Mouse (Mus musculus) spleen, adult 2 months (tissue): Measurements from ENCODE around the gene Cdh4.

Experiments used
- CTCF ChIP-seq: fragments of 200-500 bp; IDR thresholded peaks from 2 replicates; pipeline ENCODE4 v1.5.1; 2011; ENCODE audit warnings: mild to moderate bottlenecking, inconsistent platforms; ENCODE audit not compliant: insufficient read depth, insufficient read length, insufficient replicate concordance; ENCODE audit errors: extremely low read depth
- POLR2A ChIP-seq: fragments of 200-500 bp; IDR thresholded peaks from 2 replicates; pipeline ENCODE4 v1.6.1; 2011; ENCODE audit warnings: low read depth, low read length, inconsistent platforms

DNA sequence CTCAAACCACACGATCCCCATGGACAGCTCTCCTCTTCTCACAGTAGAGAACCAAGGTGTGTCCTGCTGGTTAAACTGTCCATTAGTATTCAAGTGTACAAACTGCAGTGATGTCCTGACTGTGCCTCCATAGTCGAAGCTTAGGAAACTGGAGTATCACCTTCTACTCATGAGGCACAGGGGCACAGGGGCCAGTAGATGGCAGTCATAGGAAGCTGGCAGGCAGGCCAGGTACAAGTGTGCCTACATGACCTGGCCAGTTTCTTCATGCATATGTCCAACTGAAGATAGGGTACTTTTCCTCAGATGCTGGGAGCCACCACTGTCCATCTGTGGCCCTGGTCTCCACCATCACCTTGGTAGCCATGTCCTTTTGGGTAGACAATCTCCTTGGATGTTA is 472.0 kb downstream of the Cdh4 start:
- no peak for TF ChIP-seq POLR2A
- no peak for TF ChIP-seq CTCF
